Mouse (Mus musculus) lung, adult 2 months (tissue): ENCODE results near the gene Tradd. TPM values are rescaled to one million over a fixed set of nuclear protein-coding genes. Genes with fewer than 3 reads are reported as not detected.

Experiments used
- DNase-seq: peaks from one replicate; pipeline ENCODE4 v3.0.0; 2022
- H3K4me1 ChIP-seq: fragments of 200-500 bp; 2 replicates; pipeline ENCODE4 v1.6.1; 2011; ENCODE audit warnings: low read length; ENCODE audit not compliant: control insufficient read depth, insufficient read depth
- H3K4me3 ChIP-seq: fragments of 200-500 bp; replicated peaks from 2 replicates; pipeline ENCODE3; 2011; ENCODE audit warnings: low read depth, mild to moderate bottlenecking, control low read depth, low read length; ENCODE audit errors: extremely low read depth
- CTCF ChIP-seq: fragments of 200-500 bp; IDR thresholded peaks from 2 replicates; pipeline ENCODE4 v1.5.1; 2011; ENCODE audit warnings: mild to moderate bottlenecking, low read length, control low read depth; ENCODE audit not compliant: insufficient read depth
- POLR2A ChIP-seq: fragments of 200-500 bp; IDR thresholded peaks from 2 replicates; pipeline ENCODE4 v1.6.1; 2011; ENCODE audit warnings: low read depth, mild to moderate bottlenecking, control low read depth, low read length, borderline replicate concordance; ENCODE audit errors: extremely low read depth
- WGBS: fragments of 180-500 bp; shearing (Covaris S2); methylation state at CpG from one replicate; pipeline ENCODE4 v1.1.7; 2018; 5-methylcytosine and 5-hydroxymethylcytosine counted together
- polyA plus RNA-seq: library from polyadenylated mRNA; depleted of rRNA; stranded (reverse); fragments of >200 nt; gene quantifications from 2 replicates; pipeline ENCODE4 v1.2.3, GENCODE M21; 2012; rRNA removed

Gene Tradd
- 21.3 and 23.8 TPM in 2 replicates for polyA plus RNA-seq

DNA sequence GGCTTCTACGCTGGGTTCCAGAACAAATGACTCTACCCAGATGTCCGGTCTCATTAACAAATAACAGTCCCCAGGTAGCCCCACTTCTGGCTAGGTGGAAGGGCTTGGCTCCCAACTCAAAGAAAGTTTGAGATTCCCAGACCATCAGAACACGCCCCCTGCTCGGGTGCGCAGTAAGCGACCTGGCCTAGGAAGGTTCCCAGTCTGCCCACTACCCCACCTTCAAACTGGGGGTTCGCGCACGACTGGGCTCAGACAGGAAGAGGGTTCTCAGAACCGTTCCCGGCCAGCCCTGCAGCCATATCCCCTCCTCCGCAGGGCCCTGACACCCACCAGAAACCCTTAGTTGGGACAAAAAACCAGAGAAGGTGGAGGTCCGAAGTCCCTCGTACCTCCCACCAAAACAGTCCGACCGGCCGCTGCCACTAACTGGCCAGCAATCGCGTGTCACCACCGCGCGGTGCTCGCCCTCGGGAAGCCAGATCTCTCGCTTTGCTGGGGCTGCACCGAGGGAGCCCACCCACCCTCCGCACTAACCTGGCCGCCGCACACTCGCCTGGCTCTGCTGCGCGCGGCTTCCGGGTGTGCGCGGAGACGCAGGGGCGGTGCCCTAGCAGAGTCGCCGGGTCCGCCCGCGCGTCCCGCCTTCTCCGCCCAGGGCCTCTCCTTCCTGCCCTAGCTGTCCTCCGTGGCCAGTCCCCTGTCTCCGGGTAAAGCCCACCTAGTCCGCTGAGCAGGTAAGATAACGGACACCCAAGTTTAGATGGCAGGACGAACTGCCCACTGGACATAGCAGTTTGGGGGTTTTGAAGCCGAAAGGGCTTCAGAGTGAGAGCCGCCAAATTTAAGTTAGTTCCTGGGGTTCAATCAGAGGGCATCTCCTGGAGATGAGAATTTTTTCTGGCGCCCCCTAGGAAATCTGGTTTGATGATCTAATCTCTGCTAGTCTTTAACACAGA, at the start of gene Tradd, which contains the start of gene Fbxl8:
TSS of gene Tradd (minus strand) at position 586 of the 959 bp plus-strand sequence.
TSS of gene Fbxl8 (plus strand) at position 625 of the 959 bp plus-strand sequence.
- TF ChIP-seq POLR2A, result peak; percentile 76; the same call in 1 of the 2 replicates
- no peak for TF ChIP-seq CTCF
- DNase-seq, result peak; percentile 78
- 2% methylated on average over 54 of the region's 54 CpGs for WGBS
- Histone ChIP-seq H3K4me3 (peak within 1 kb of the TSS; percentile 79), H3K4me1 (peaks cover 16% of the 10 kb centered on the region)

DNA sequence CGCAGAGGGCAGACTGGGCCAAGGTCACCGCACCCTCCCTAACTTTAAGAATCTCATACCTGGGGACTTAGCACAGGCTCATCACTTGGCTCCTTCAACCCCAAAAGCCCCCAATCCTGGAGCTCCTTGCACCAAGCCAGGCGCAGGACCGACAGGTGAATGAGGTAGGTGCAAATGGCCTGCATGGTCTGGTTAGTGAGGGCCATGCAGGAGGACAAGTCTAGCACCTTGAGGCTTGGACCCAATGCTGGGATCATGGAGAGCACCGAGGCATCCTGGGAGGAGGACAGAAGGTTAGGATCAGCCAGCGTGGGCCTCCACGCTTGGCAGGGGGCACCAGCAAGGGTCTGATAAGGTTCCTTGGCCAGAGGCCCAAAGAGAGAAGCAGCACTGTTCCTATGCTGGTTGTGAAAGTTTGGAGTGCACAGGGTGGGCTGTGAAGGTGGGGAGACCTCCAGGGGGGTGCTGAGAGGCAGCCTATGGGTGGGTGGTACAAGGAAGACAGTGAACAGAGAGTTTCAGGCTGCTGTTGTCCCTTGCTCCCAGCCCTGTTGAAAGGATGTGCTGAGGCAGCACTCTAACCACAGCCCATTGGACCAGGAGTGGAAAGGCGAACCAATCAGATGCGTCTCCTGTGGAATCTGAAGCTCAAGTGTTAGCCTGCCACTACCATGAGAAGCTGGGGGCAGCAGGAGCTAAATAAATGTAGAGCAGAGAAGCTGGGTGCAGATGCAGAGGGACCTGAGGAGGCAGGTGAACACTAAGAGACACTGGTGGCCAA, 49.4 kb upstream of the Tradd start:
- WGBS, result 81% methylated on average over 9 of the region's 9 CpGs
- no peak for TF ChIP-seq CTCF
- TF ChIP-seq POLR2A, result no peak

DNA sequence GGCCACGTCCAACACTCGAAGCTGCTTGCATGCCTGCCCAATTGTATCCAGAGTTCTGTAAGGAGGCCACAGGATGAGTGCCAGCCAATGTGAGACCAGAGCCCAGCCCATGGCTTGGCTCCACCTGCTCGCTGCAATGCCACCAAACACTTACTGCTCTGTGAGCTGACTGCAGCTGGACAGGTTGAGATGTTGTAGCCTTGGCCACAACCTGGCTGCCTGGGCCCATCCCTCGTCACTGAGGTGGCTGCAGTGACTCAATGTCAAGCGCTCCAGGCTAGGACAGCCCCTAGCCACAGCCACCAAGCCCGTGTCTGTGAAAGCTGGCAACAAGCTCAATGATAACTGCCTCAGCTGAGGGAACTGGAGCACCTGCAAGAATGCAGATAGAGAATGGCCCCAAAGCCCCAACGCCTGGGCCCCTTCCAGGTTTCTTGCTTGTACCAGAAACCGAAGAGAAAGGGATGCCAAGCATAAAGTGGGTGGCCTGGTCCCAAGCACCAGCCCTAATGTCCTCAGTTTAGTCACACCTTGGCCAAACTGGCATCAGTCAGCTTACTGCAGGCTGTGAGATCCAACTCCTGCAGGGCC, 48.6 kb upstream of the Tradd start:
- H3K4me3 ChIP-seq, result no peak overlapping the region
- TF ChIP-seq POLR2A (no peak), CTCF (no peak)
- WGBS, result 77% methylated on average over 8 of the region's 8 CpGs
- no peak for DNase-seq
- peaks cover 4% of the 10 kb centered on the region; the same call in 1 of the 2 replicates for H3K4me1 ChIP-seq

More for the DNA sequence above, 49.4 kb upstream of the Tradd start:
- DNase-seq, result no peak
- Histone ChIP-seq H3K4me3 (no peak overlapping the region), H3K4me1 (peaks cover 4% of the 10 kb centered on the region; the same call in 1 of the 2 replicates)

DNA sequence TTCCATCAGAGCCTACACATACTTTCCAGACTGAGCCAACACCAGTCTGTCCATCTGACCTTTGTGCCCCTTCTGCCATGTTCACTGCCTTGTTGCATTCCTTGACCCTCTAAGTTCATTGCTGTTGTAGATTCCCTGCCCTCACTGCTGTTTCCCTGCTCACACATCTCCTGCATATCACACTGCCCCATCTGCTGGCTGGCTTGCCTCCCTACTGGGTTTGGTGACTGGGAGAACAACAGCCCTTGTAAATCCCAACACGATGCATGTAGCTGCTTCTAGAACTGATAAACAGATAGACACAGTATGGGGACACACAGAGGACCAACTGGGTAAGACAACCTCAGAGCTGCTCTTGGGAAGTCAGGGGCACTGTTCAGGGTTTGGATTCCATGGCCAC, 47.3 kb upstream of the Tradd start:
- WGBS, result 83% methylated on average over 1 of the region's 1 CpGs
- DNase-seq, result no peak
- peaks cover 4% of the 10 kb centered on the region; the same call in 1 of the 2 replicates for H3K4me1 ChIP-seq
- TF ChIP-seq CTCF, result no peak
- no peak for TF ChIP-seq POLR2A
- no peak overlapping the region for H3K4me3 ChIP-seq

DNA sequence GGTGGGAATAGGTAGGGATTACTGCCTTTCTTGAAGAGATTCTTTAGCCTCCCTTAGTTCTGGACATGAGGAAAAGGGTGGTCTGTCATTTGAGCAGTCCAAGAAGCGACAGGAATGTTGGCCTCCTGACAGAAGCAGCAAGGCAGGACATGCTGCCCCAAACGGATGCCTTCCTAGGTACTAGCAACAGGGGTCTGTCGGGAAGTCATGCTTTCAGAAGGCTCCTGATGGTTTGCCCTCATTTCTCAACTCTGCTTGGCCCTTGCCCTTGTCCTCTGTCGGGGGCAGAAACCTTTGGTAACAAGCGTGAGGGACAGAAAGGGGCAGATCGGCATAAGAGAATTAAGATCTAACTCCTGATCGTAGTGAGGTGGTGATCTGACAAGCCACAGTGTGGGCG, 45.7 kb upstream of the Tradd start:
- H3K4me1 ChIP-seq, result no peaks in the 10 kb centered on the region; the same call in 1 of the 2 replicates
- H3K4me3 ChIP-seq, result no peak overlapping the region
- TF ChIP-seq CTCF (no peak), POLR2A (no peak)
- WGBS, result 85% methylated on average over 8 of the region's 8 CpGs
- no peak for DNase-seq

DNA sequence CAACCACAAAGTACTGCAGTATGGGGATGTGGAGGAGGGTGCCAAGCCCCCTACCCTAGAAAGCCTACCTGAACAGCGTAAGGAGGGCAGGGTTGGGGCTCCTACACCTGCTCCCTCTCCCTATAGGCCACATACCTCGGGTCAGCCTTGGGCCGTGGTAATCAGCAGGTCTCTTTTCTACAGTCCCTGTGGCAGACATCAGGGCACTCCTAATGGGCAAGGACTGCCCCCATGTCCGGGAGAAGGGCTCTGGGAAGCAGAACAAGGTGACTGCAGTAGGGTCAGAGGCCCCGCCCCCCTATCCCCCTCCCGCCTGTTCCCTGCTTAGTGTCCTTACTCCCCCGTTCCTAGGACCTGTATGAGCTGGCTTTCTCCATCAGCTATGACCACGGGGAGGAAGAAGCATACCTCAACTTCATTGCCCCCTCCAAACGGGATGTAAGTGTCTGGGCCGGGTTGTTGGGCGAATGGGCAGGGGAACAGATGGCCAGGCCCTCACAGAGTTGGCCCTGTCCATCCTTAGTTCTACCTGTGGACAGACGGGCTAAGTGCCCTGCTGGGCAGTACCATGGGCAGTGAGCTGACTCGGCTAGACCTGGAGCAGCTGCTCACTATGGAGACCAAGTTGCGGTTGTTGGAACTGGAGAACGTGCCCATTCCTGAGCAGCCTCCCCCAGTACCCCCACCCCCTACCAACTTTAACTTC, 44.9 kb upstream of the Tradd start:
- 82% methylated on average over 15 of the region's 15 CpGs for WGBS
- no peak for DNase-seq
- Histone ChIP-seq H3K4me1 (peaks cover 4% of the 10 kb centered on the region), H3K4me3 (no peak overlapping the region)
- TF ChIP-seq POLR2A (no peak), CTCF (no peak)

DNA sequence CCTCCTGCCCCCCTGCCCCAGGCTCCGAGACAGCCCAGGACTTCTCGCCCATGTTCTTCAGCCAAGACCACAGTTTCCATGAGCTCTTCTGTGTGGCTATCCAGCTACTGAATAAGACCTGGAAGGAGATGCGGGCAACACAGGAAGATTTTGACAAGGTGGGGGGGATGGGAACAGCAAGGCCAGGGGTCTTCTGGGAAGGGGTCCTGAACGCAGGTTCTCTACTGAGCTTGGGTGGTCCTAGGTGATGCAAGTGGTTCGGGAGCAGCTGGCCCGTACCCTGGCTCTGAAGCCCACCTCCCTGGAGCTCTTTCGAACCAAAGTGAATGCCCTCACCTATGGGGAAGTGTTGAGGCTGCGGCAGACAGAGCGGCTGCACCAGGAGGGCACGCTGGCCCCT, 44.0 kb upstream of the Tradd start:
- H3K4me1 ChIP-seq, result peaks cover 4% of the 10 kb centered on the region
- TF ChIP-seq CTCF, result no peak
- TF ChIP-seq POLR2A, result no peak
- no peak for DNase-seq
- no peak overlapping the region for H3K4me3 ChIP-seq
- WGBS, result 95% methylated on average over 10 of the region's 10 CpGs

DNA sequence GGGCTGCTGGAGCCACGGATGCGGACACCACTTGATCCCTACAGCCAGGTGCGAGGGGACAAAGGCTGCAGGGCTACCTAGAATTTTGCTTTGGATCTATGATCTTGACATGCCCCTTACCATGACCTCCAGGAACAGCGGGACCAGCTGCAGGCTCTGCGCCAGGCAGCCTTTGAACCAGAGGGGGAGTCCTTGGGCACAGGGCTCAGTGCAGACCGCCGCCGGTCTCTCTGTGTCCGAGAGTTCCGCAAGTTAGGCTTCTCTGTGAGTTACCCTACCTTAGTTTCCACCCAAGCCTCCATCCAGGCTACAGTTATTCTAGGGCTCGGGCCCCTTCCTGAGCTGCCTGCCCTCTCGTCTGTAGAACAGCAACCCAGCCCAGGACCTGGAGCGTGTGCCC, 43.3 kb upstream of the Tradd start:
- peaks cover 4% of the 10 kb centered on the region for H3K4me1 ChIP-seq
- 92% methylated on average over 13 of the region's 13 CpGs for whole genome bisulfite sequencing
- H3K4me3 ChIP-seq, result no peak overlapping the region
- TF ChIP-seq CTCF (no peak), POLR2A (no peak)
- DNase-seq, result no peak
